Mouse (Mus musculus): ENCODE measurements around the gene Gm38100. TPM values are rescaled to one million over a fixed set of nuclear protein-coding genes. Genes with fewer than 3 reads are reported as not detected.

Gene Gm38100
- polyA plus RNA-seq (2012): not detected in 2 replicates

DNA sequence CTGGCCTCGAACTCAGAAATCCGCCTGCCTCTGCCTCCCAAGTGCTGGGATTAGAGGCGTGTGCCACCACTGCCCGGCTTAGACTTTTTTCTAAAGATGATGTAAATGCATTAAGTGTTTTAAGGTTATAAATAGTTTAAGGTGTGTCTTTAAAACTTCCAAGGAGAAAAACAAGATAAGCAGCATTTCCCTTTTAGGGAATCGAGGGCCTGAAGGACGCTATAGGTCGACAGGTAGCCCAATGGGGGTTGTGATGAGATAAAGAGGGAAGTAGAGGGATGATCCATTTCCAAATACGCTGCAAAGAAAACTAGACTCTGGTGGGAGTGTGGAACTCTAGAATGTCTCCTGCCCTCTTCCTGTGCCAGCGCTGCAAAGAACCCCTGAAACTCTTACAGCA lies at the start of gene Gm38100:
Gene Gm38100 (plus strand): TSS at position 301 of the 400 bp plus-strand sequence.
- no peak for TF ChIP-seq GATA1 (IDR thresholded peaks at IDR 0.05; ENCODE audit: low read length)

DNA sequence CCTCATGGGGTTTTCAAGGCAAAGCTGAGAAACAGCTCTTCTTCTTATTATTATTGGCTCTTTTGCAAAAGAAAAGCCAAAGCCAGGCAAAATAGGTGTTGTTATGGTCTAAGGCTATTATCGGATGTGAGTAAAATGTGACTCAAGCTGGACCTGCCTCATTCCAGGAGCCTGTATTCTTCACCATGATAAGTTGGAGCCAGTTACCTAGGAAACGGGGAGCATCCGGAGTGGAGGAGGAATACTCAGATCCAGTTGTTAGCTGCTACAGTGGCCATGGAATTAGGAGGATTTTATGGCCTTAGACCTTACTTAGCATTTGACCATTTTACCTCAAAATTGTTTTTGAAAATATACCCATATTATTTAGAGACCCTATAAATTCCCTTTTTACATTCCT lies 49.4 kb upstream of the Gm38100 start:
- TF ChIP-seq GATA1 (IDR thresholded peaks at IDR 0.05; ENCODE audit: low read length): no peak

DNA sequence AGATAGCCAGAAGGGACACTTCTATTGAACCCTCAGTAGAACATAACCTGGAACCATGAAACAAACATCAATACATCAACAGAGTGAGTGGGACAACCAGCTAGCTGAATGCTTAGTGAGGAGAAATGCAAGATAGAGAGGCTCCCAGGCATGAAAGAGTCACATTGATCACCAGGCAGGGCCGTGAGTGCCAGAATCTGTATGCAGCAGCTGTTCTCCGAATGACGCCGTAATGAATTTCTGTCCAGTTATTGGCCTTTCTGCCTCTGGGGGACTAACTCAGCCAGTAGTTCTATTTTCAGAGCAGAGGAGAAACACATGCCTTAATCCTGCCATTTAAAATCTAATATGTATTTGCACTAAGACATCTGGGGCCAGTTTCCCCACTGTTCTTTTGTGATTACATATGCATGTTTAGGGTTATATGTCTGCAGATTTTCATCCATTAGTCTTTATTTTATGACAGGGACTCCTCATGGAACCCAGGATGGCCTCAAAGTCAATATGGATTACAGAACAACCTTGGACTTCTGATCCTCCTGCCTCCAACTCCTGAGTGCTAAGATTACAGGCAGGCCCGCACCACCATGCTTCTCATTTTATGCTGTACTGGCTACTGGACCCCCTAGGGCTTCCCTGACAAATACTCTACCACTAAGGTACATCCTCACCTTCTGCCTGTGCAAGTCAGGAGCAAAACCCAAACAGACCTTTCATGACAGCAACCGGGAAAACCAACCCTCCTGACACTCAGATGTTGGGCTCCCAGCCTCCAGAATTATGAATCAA lies 47.9 kb upstream of the Gm38100 start:
- TF ChIP-seq GATA1 (IDR thresholded peaks at IDR 0.05; ENCODE audit: low read length): no peak

DNA sequence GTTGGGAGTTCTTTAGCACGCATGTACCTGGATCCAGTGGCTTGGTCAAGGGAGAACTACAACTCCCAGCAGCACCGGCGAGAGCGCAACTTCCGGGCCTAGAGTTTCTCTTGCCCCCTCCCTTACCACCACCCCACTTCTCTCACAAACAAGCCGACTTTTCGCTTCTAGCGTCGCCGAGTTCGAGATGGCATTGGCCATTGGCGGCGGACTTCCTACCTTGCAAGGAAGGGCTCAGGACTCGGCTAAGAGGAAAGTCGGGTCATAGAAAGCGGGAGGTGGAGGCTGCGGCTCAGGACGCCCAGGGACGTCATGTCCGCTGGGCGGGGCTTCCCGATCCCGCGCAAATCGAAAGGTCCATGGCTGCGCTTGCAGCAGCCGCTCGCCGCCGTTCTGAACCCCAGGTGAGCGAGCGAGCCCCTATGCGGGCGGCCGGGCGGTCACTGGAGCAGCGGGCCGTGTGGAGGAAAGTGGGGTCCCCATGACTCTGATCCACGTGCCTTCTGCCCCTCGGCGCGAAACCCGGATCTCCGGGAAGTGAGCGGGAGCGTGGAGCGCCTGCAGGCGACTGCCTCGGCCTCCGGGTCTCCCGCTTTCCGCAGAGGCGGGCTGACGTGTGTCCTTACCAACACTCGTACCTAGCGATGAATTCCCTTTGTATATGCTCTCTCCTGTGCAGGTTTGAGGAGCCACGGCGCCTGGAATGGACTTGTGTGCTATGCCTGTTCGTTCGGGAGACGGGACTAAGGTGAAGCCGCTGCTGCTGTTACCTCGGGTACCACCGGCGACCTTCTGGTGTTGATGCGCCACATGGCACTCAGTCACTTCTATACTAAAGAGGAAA lies 39.5 kb upstream of the Gm38100 start, which contains the start of gene Exo1:
Gene Exo1 (plus strand): TSS at position 129 of the 844 bp plus-strand sequence.
- no peak for TF ChIP-seq GATA1 (IDR thresholded peaks at IDR 0.05; ENCODE audit: low read length)

DNA sequence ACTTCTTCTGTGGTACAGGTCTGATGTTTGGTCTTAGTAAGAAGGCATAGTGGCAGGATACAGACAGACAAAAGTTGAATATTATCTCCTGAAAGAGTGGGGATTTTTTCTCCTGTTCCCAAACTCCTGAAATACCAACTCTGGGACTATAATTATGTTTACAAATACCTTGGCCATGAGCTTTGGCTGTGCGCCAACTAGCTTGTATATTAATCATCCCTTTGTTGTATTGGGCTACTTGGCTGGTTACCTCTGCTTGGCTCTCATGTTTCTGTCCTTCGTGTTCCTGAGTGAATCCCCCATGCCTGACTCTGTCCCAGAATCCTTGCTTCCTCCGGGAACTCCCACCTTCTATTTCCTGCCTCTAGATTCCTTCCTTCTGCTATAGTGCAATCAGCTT lies 36.7 kb upstream of the Gm38100 start:
- no peak for TF ChIP-seq GATA1 (IDR thresholded peaks at IDR 0.05; ENCODE audit: low read length)

DNA sequence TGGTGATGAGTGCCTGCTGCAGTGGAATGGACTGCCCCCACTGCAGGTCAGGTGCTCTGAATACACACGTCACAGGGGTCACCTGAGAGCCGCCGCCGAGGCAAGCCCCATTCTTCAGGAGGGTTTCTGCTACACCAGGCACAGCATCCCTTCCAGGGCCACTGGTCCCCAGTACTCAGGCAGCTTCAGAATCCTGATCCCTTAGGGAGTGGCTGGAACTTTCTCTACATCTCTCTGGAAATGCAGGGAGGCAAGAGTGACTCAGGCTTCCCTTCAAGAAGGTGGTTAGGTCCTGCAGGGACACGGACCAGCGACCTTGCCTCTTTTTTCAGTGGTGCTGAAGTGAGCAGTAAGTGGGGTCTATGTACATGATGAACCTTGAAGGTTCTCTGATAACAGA lies 26.9 kb upstream of the Gm38100 start:
- no peak for TF ChIP-seq GATA1 (IDR thresholded peaks at IDR 0.05; ENCODE audit: low read length)

DNA sequence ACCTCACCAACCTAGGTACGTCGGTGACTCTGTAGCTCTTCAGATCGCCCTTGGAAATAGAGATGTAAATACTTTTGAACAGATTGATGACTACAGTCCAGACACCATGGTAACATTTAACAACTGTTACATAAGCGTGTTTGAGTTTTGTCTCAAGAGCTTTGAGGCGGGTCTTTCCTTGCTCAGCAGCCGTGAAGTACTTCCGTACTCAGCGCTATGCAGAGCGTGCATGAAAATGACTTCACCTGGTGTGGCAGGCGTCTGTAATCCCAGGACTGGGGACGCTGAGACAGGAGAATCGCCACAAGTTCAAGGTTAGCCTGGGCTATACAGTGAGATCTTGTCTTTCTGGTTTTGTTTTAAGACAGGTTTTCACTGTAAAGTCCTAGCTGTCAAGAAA lies 26.4 kb upstream of the Gm38100 start:
- no peak for TF ChIP-seq GATA1 (IDR thresholded peaks at IDR 0.05; ENCODE audit: low read length)

DNA sequence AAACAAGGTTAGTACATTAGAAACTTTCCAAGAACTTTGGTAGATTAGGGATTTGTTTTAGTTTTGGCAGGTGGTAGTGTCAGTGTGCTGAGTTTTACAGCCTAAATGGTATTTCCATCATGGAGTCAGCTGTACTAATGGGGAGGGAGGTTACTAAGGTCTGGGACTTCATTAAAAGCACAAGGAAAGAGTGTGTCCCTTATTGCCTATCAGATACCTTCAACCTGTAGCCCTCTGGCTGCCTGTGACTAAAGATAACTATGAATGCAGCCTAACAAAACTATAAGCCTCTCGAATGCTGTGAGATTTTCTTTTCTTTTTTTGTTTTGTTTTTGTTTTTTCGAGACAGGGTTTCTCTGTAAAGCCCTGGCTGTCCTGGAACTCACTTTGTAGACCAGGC lies 8.9 kb upstream of the Gm38100 start:
- no peak for TF ChIP-seq GATA1 (IDR thresholded peaks at IDR 0.05; ENCODE audit: low read length)

DNA sequence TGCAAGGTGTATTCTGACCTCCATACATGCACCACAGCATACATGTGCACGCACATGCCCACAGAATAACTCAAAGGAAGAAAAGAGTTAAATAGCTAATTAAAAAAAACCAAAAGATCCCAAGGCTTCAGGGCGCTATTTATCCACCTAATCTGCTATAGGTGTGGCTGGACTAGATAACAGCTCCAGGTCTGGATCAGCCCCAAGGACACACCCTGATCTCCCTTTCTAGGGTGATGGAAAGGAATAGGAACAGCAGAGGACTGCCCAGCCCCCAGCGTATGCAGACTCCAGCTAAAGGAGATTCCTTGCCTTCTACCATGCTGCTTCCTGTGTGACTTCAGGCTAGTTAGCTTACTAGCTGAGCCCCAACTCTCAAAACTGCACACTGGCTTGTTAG lies 8.1 kb upstream of the Gm38100 start:
- no peak for TF ChIP-seq GATA1 (IDR thresholded peaks at IDR 0.05; ENCODE audit: low read length)

DNA sequence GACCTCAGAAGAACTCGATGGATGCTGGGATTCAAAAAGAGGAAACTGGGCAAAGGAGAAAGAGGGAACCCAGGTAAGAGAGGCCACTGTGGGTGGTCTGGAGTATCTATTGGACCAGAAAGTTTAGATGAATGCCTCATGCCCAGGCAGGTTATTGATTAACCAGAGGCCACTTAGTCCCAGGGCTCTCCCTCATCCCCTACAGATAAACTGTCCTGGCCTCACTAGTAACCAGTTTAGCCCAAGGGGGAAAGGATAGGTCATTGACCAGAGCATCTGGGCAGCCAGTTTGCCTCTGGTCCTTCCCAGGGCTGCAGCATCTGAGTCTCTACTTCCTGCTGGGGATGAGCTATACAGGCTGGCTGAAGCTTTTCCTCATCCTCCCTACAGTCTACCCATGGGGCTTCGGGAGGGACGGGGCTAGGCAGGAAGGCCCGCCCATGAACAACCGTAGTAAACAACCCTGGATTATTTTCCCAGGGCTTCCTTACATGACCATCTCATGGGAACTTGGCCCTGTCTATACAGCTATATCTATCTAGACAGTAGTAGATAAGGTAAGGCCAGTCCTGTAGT lies 6.3 kb upstream of the Gm38100 start:
- no peak for TF ChIP-seq GATA1 (IDR thresholded peaks at IDR 0.05; ENCODE audit: low read length)

DNA sequence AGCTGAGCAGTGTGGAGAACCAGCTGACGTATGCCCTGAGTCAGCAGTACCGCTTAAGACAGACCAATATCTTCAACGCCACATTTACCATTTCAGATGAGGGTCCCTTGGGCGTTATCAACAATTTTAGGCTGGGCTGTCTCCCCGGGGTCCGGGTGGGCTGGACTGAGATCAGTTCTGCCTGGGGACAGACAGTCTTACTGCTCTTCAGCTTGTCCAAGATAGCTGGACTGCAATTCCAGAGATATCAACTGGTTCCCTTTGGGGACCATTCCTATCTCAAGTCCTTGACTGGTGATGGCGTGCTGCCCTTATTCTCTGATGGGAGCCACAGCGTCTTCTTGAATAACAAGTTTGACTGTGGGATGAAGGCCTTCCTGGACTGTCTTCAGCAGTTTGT lies 962 bp downstream of the Gm38100 start:
- TF ChIP-seq GATA1 (IDR thresholded peaks at IDR 0.05; ENCODE audit: low read length): no peak

DNA sequence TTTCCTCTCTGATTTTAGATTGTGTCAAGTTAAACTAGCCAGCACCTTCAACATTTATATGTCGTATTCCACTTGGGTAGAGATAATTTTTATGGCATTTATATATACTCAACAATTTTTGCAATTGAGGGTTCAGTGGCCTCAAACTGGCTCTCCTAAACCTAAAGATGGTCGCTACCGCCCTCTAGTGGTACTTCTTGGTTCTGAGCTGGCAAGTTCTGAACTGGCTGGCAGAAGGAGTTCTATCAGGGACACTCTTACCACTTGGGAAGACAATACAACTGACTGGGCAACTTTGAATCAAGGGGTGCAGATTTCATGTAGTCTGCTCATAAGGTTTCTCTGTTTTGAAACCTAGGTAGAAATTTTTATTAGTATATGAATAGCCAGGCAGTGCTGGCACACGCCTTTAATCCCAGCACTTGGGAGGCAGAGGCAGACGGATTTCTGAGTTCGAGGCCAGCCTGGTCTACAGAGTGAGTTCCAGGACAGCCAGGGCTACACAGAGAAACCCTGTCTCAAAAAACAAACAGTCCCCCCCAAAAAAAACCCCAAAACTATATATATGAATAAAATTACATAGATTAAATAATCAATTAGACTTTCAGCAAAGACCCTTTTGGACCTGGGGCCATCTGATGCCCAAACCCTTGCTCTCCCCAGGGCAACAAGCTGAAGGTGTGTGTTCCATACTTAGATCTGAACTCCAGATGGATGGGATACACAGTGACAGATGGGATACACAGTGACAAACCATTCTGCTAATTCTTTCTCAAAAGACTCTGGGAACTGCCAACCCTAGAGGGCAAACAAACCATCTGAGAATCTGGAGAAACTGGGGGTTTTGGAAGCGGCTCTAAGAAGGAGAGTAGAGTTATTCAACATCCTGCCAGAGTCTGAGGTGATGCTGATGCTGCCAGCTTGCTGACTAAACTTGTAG lies 4.0 kb downstream of the Gm38100 start:
- TF ChIP-seq GATA1 (IDR thresholded peaks at IDR 0.05; ENCODE audit: low read length): no peak

DNA sequence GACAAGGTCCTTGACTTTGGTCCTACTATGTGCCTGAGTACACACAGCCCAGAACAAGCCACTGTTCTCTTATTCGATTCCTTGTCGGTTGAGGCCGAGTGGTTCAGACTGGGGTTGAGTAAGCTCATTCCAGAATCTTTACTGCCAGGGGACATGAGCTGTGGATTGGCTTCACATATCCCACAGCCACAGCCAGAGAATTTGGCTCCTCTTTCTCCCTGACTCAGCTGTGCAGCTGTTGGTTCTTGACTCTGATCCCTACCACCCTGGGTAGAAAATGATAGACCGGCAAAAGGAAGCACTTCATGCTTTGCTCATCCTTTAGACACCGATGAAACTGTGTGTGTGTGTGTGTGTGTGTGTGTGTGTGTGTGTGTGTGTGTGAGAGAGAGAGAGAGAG lies 11.3 kb downstream of the Gm38100 start:
- no peak for TF ChIP-seq GATA1 (IDR thresholded peaks at IDR 0.05; ENCODE audit: low read length)

DNA sequence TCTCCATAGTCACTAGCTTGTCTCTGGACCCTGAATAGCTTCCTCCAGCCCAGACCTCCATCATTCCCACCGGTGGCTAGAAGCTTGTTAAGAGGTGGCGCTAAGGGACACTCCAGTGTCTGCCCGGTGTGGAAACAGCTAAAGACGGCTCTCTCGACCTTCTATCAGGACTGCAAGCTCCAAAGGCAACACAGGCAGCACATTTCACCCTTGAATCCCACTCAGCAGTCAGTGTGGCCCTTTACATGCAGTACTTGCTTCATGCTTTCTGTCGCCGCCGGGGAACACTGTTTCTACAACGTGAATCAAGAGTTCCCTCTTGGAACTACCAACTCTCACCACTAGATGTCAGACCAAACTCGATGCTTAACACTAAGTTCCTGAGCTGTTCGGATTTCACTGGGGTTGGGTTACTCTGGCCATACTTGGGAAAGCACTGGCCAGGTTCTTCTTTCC lies 16.2 kb downstream of the Gm38100 start:
- no peak for TF ChIP-seq GATA1 (IDR thresholded peaks at IDR 0.05; ENCODE audit: low read length)

DNA sequence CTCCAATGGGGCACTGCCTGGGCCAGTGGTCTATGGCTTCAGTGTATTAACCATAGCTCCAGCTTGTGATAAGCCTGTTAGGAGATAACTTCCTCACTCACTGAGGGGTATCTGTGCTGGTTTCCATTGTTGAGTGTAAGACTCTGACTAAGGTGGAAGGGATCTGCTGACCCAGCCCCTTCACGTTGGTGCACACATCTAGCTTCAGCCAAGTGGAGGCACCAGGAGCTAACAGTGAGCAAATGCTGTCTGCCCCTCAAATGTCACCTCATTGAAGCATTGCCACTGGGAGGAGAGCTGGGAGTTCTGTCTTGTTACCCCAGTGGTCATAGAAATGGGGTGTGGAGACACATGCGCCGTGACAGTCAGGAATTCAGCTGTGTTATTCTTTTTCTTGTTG lies 18.6 kb downstream of the Gm38100 start:
- TF ChIP-seq GATA1 (IDR thresholded peaks at IDR 0.05; ENCODE audit: low read length): no peak

Data from G1E-ER4 (cell line).